Mouse (Mus musculus): Measurements from ENCODE around the gene Pirb. TPM values are rescaled to one million over a fixed set of nuclear protein-coding genes. Genes with fewer than 3 reads are reported as not detected.
"Not testable (repeated sequence)": the region's sequence is repeated elsewhere in the genome, so short reads cannot be mapped to it uniquely, and the experiment has no call there.

The Pirb gene
- 3.2 and 5.4 TPM in 2 replicates for polyA plus RNA-seq (2012; rRNA removed)

- H3K27ac ChIP-seq (ENCODE audit: insufficient read depth, low read depth, low read length); H3K4me1 ChIP-seq (ENCODE audit: control insufficient read depth, insufficient read depth, low read length); DNase-seq; H3K36me3 ChIP-seq (ENCODE audit: control insufficient read depth, insufficient read depth, low read length); H3K4me3 ChIP-seq (ENCODE audit: insufficient read depth, low read depth, low read length); H3K27me3 ChIP-seq (replicated peaks; ENCODE audit: control insufficient read depth, insufficient read depth, low read length): not testable (repeated sequence)
- 40% methylated on average over 1 of the region's 3 CpGs for WGBS
These were observed at the start of gene Pirb for GRCm38 (mm10) chr7:3720268-3720667. Pirb (minus strand) TSS chr7:3720391.

DNA sequence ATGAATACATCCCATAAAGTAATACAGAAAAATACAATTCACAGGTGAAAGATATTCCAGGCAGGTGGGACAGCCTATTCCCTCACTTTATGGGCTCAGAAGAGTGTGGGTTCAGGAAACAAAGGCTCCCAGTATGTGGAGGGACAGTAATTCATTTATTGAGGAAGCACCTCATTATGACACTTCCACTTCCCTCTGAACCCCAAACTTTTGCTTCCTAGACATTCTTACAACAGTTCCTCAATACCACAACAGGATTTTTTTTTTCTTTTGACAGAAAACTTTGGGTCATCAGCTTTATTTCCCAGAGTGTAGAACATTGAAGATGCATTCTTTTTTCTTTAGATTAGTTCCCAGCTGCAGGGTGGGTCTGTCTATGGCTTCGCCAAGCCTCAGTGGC lies 12.5 kb upstream of the Pirb start:
- H3K27me3 ChIP-seq (replicated peaks; ENCODE audit: control insufficient read depth, insufficient read depth, low read length); DNase-seq; H3K27ac ChIP-seq (ENCODE audit: insufficient read depth, low read depth, low read length); H3K4me3 ChIP-seq (ENCODE audit: insufficient read depth, low read depth, low read length); H3K36me3 ChIP-seq (ENCODE audit: control insufficient read depth, insufficient read depth, low read length); H3K4me1 ChIP-seq (ENCODE audit: control insufficient read depth, insufficient read depth, low read length): not testable (repeated sequence)
- WGBS = no CpG with 5 or more reads among the region's 1 CpGs

DNA sequence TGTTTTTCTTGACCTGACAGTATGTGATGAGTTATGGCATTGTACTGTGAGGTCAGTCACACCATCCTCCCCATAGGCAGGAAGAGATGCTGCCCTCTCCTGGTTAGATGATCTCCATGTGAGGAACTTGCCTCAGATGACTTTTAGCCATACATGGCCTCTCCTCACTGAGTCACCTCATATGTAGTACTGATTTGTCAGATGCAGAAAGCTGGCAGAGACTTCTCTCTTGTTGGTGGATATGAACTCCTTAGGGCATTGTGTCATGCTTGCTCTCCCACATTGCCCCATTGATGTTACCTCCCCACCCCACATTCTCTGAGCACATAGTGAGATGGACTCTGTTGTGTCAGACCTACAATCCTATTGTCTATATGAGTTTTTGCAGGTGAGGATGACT lies 5.3 kb upstream of the Pirb start:
- DNase-seq; H3K36me3 ChIP-seq (ENCODE audit: control insufficient read depth, insufficient read depth, low read length); H3K27ac ChIP-seq (ENCODE audit: insufficient read depth, low read depth, low read length); H3K4me3 ChIP-seq (ENCODE audit: insufficient read depth, low read depth, low read length); H3K4me1 ChIP-seq (ENCODE audit: control insufficient read depth, insufficient read depth, low read length); H3K27me3 ChIP-seq (replicated peaks; ENCODE audit: control insufficient read depth, insufficient read depth, low read length): not testable (repeated sequence)

GRCm38 (mm10) chr7:3715249-3715648 lies 4.9 kb downstream of the Pirb start:
- no peak overlapping the region for H3K27ac ChIP-seq (ENCODE audit: insufficient read depth, low read depth, low read length)
- no peak for DNase-seq
- no peaks in the 10 kb centered on the region for H3K27me3 ChIP-seq (replicated peaks; ENCODE audit: control insufficient read depth, insufficient read depth, low read length)
- H3K4me1 ChIP-seq (ENCODE audit: control insufficient read depth, insufficient read depth, low read length) = no peaks in the 10 kb centered on the region
- no peak overlapping the region for H3K4me3 ChIP-seq (ENCODE audit: insufficient read depth, low read depth, low read length)
- 66% methylated on average over 1 of the region's 1 CpGs for WGBS
- no peaks in the 10 kb centered on the region for H3K36me3 ChIP-seq (ENCODE audit: control insufficient read depth, insufficient read depth, low read length)
- TF ChIP-seq POLR2A (IDR thresholded peaks at IDR 0.05; ENCODE audit: low read depth, low read length) = no peak
- TF ChIP-seq CTCF (conservative IDR thresholded peaks at IDR 0.05; ENCODE audit: insufficient read depth, insufficient read length, low read depth, low read length) = no peak

GRCm38 (mm10) chr7:3712264-3712942 lies 7.8 kb downstream of the Pirb start:
- no peak overlapping the region for H3K27ac ChIP-seq (ENCODE audit: insufficient read depth, low read depth, low read length)
- 32% methylated on average over 5 of the region's 5 CpGs for WGBS

GRCm38 (mm10) chr7:3709000-3709399 lies 11.2 kb downstream of the Pirb start:
- Histone ChIP-seq H3K27ac (ENCODE audit: insufficient read depth, low read depth, low read length) (no peak overlapping the region), H3K4me1 (ENCODE audit: control insufficient read depth, insufficient read depth, low read length) (no peaks in the 10 kb centered on the region), H3K36me3 (ENCODE audit: control insufficient read depth, insufficient read depth, low read length) (peaks cover 7% of the 10 kb centered on the region), H3K4me3 (ENCODE audit: insufficient read depth, low read depth, low read length) (no peak overlapping the region), H3K27me3 (replicated peaks; ENCODE audit: control insufficient read depth, insufficient read depth, low read length) (no peaks in the 10 kb centered on the region)
- 69% methylated on average over 1 of the region's 1 CpGs for WGBS
- no peak for DNase-seq
- TF ChIP-seq CTCF (conservative IDR thresholded peaks at IDR 0.05; ENCODE audit: insufficient read depth, insufficient read length, low read depth, low read length) (no peak), POLR2A (IDR thresholded peaks at IDR 0.05; ENCODE audit: low read depth, low read length) (no peak)

More at GRCm38 (mm10) chr7:3712264-3712942, 7.8 kb downstream of the Pirb start:
- no peak for TF ChIP-seq POLR2A (IDR thresholded peaks at IDR 0.05; ENCODE audit: low read depth, low read length)
- Histone ChIP-seq H3K4me3 (ENCODE audit: insufficient read depth, low read depth, low read length) (no peak overlapping the region), H3K36me3 (ENCODE audit: control insufficient read depth, insufficient read depth, low read length) (no peaks in the 10 kb centered on the region), H3K4me1 (ENCODE audit: control insufficient read depth, insufficient read depth, low read length) (no peaks in the 10 kb centered on the region), H3K27me3 (replicated peaks; ENCODE audit: control insufficient read depth, insufficient read depth, low read length) (no peaks in the 10 kb centered on the region)
- no peak for DNase-seq

- not testable (repeated sequence) for H3K27ac ChIP-seq (ENCODE audit: insufficient read depth, low read depth, low read length); DNase-seq; H3K4me1 ChIP-seq (ENCODE audit: control insufficient read depth, insufficient read depth, low read length); H3K27me3 ChIP-seq (replicated peaks; ENCODE audit: control insufficient read depth, insufficient read depth, low read length); H3K36me3 ChIP-seq (ENCODE audit: control insufficient read depth, insufficient read depth, low read length); H3K4me3 ChIP-seq (ENCODE audit: insufficient read depth, low read depth, low read length)
- 42% methylated on average over 5 of the region's 5 CpGs for WGBS
These were observed 11.7 kb downstream of the Pirb start for GRCm38 (mm10) chr7:3708447-3708980.

All from kidney, adult 2 months (tissue).